Mouse (Mus musculus) forebrain, postnatal 0 days (tissue): ENCODE measurements around the gene Slc22a12. TPM values are rescaled to one million over a fixed set of nuclear protein-coding genes. Genes with fewer than 3 reads are reported as not detected.

Experiments
- ATAC-seq: fragments of 200-750 bp; cut with Nextera tagmentation; 2 replicates; pipeline ENCODE4 v1.8.0; 2017; ENCODE audit warnings: mild to moderate bottlenecking, moderate library complexity
- DNase-seq: peaks from one replicate; pipeline ENCODE4 v3.0.0-alpha.2; 2015
- H3K27ac ChIP-seq: fragments of 300-500 bp; sonication (generic); 2 replicates; pipeline ENCODE4 v1.5.1; 2014; ENCODE audit warnings: low read depth, mild to moderate bottlenecking, antibody characterized with exemption, low read length, moderate library complexity, mixed read lengths
- H3K27me3 ChIP-seq: fragments of 300-500 bp; sonication (generic); 2 replicates; pipeline ENCODE4 v1.6.1; 2014; ENCODE audit warnings: mild to moderate bottlenecking, low read length, mixed read lengths; ENCODE audit not compliant: insufficient read depth
- H3K36me3 ChIP-seq: fragments of 300-500 bp; sonication (generic); 2 replicates; pipeline ENCODE4 v1.6.1; 2014; ENCODE audit warnings: mild to moderate bottlenecking, moderate library complexity; ENCODE audit not compliant: insufficient read depth
- H3K4me1 ChIP-seq: fragments of 300-500 bp; sonication (generic); 2 replicates; pipeline ENCODE4 v1.6.1; 2014; ENCODE audit warnings: antibody characterized with exemption; ENCODE audit not compliant: insufficient read depth
- H3K4me2 ChIP-seq: fragments of 300-500 bp; sonication (generic); 2 replicates; pipeline ENCODE4 v1.6.1; 2014; ENCODE audit warnings: low read depth, mild to moderate bottlenecking, moderate library complexity
- H3K4me3 ChIP-seq: fragments of 300-500 bp; sonication (generic); 2 replicates; pipeline ENCODE4 v1.5.1; 2014; ENCODE audit warnings: low read depth, low read length, mixed read lengths
- H3K9ac ChIP-seq: fragments of 300-500 bp; sonication (generic); 2 replicates; pipeline ENCODE4 v1.6.1; 2014; ENCODE audit warnings: mild to moderate bottlenecking
- H3K9me3 ChIP-seq: fragments of 300-500 bp; sonication (generic); 2 replicates; pipeline ENCODE4 v1.6.1; 2016; ENCODE audit warnings: low read length
- CTCF ChIP-seq: sonication (generic); IDR thresholded peaks from 2 replicates; pipeline ENCODE4 v1.5.1; 2016; ENCODE audit warnings: antibody characterized with exemption, control low read depth, low read depth
- WGBS: fragments of 180-500 bp; shearing (Covaris S2); extraction: QIAGEN DNeasy Blood & Tissue Kit; methylation state at CpG from one replicate; pipeline ENCODE4 v1.1.7; 2014; 5-methylcytosine and 5-hydroxymethylcytosine counted together
- polyA plus RNA-seq: library from polyadenylated mRNA; unstranded; fragments of >200 nt; fragmentation: Nextera tagmentation; extraction: Ambion mirVana; gene quantifications from 2 replicates; pipeline ENCODE4 v1.2.1, GENCODE M21; 2015
- total RNA-seq: library from RNA; depleted of rRNA; stranded (reverse); fragments of >200 nt; gene quantifications from 2 replicates; pipeline ENCODE4 v1.2.3, GENCODE M21; 2014

Slc22a12 gene
- total and polyA plus RNA-seq, 2 experiments from 2014 or later: 0.40 TPM; not detected in 1

DNA sequence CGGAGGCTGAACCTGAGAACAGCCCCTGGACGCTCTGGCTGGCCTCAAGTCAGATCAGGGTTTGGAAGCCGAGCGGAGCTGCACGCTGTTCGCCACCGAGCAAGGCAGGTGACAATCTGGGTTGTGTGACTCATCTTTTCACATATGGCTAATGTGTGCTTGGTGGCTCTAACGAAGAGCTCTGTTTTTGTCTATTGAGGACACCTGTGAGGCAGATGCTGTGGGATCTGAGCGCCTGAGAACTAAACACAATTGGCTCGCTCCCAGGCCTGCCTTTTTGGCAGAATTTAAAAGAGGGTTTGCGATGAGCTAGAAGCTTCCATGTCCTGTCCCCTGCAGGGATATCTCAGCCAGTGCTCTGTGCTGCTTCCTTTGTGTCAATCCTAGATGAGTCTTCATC is 6.7 kb upstream of the Slc22a12 start:
- Histone ChIP-seq H3K27me3 (no peaks in the 10 kb centered on the region), H3K4me2 (no peak overlapping the region), H3K36me3 (no peaks in the 10 kb centered on the region), H3K4me1 (peaks cover 16% of the 10 kb centered on the region; the same call in 1 of the 2 replicates), H3K9me3 (no peaks in the 10 kb centered on the region), H3K4me3 (no peak overlapping the region), H3K9ac (no peak overlapping the region), H3K27ac (peak overlapping the region; percentile 72)
- ATAC-seq (0 out of 2 replicates have a peak, but pooled peaks have one; percentile 16), DNase-seq (peak; percentile 65)
- 40% methylated on average over 11 of the region's 11 CpGs for WGBS
- TF ChIP-seq CTCF: no peak

- H3K4me2 ChIP-seq: no peak overlapping the region
- DNase-seq (peak; percentile 66), ATAC-seq (peak; percentile 56)
- H3K9ac ChIP-seq: no peak overlapping the region
- H3K4me1 ChIP-seq: peaks cover 16% of the 10 kb centered on the region; the same call in 1 of the 2 replicates
- no peak overlapping the region for H3K4me3 ChIP-seq
- no peaks in the 10 kb centered on the region for H3K9me3 ChIP-seq
- H3K27ac ChIP-seq: peak overlapping the region; percentile 72
- no peaks in the 10 kb centered on the region for H3K36me3 ChIP-seq
- H3K27me3 ChIP-seq: no peaks in the 10 kb centered on the region
- TF ChIP-seq CTCF: no peak
- 50% methylated on average over 16 of the region's 16 CpGs for WGBS
These were observed 5.9 kb upstream of the Slc22a12 start for GRCm38 (mm10) chr19:6548431-6549410.

- no peaks in the 10 kb centered on the region for H3K9me3 ChIP-seq
- peaks cover 16% of the 10 kb centered on the region; the same call in 1 of the 2 replicates for H3K4me1 ChIP-seq
- 81% methylated on average over 5 of the region's 5 CpGs for WGBS
- ATAC-seq: no peak
- no peak for DNase-seq
- no peak for TF ChIP-seq CTCF
- H3K9ac ChIP-seq: no peak overlapping the region
- H3K36me3 ChIP-seq: no peaks in the 10 kb centered on the region
- no peak overlapping the region for H3K4me3 ChIP-seq
- no peak overlapping the region for H3K27ac ChIP-seq
- H3K27me3 ChIP-seq: no peaks in the 10 kb centered on the region
- no peak overlapping the region for H3K4me2 ChIP-seq
These were observed 5.0 kb upstream of the Slc22a12 start for GRCm38 (mm10) chr19:6547801-6548200.

- Histone ChIP-seq H3K9ac (no peak overlapping the region), H3K4me1 (peaks cover 16% of the 10 kb centered on the region; the same call in 1 of the 2 replicates), H3K9me3 (no peaks in the 10 kb centered on the region), H3K4me3 (no peak overlapping the region), H3K36me3 (no peaks in the 10 kb centered on the region), H3K27ac (no peak overlapping the region), H3K27me3 (no peaks in the 10 kb centered on the region), H3K4me2 (no peak overlapping the region)
- 67% methylated on average over 1 of the region's 1 CpGs for WGBS
- TF ChIP-seq CTCF: no peak
- DNase-seq (no peak), ATAC-seq (no peak)
These were observed 3.3 kb upstream of the Slc22a12 start for GRCm38 (mm10) chr19:6546096-6546495.

GRCm38 (mm10) chr19:6545481-6545880 is 2.6 kb upstream of the Slc22a12 start:
- no peak for DNase-seq
- no peak overlapping the region for H3K4me2 ChIP-seq
- WGBS: 92% methylated on average over 5 of the region's 5 CpGs

DNA sequence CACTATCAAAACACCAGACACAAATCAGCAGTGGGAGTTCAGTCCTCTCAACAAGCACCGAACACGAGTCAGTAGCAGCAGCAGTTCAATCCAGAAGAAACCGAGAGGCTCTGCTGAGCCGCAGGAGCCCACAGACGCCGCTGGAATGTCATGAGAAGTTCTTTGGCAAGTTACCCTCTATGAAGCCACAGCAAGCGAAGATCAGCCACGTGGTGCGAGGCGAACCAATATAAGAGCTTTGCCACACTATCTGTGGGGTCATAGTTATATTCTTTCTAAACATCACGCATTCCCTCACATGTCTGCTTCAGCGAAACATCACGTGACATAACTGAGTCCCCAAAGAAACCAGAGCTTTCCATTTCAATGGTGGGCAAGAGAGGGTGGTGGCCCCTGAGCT is 1.9 kb upstream of the Slc22a12 start:
- ATAC-seq (no peak), DNase-seq (no peak)
- H3K4me3 ChIP-seq: no peak overlapping the region
- no peak overlapping the region for H3K9ac ChIP-seq
- peaks cover 13% of the 10 kb centered on the region; the same call in 1 of the 2 replicates for H3K4me1 ChIP-seq
- H3K9me3 ChIP-seq: no peaks in the 10 kb centered on the region
- WGBS: 87% methylated on average over 13 of the region's 13 CpGs
- no peaks in the 10 kb centered on the region for H3K27me3 ChIP-seq
- no peak overlapping the region for H3K4me2 ChIP-seq
- H3K36me3 ChIP-seq: no peaks in the 10 kb centered on the region
- no peak overlapping the region for H3K27ac ChIP-seq
- TF ChIP-seq CTCF: no peak

More at GRCm38 (mm10) chr19:6545481-6545880, 2.6 kb upstream of the Slc22a12 start:
- no peaks in the 10 kb centered on the region for H3K27me3 ChIP-seq
- H3K27ac ChIP-seq: no peak overlapping the region
- TF ChIP-seq CTCF: no peak
- no peak overlapping the region for H3K4me3 ChIP-seq
- ATAC-seq: no peak
- H3K4me1 ChIP-seq: peaks cover 16% of the 10 kb centered on the region; the same call in 1 of the 2 replicates
- no peak overlapping the region for H3K9ac ChIP-seq
- no peaks in the 10 kb centered on the region for H3K36me3 ChIP-seq
- H3K9me3 ChIP-seq: no peaks in the 10 kb centered on the region

- H3K4me3 ChIP-seq: no peak overlapping the region
- H3K36me3 ChIP-seq: no peaks in the 10 kb centered on the region
- DNase-seq: no peak
- no peak overlapping the region for H3K4me2 ChIP-seq
- no peaks in the 10 kb centered on the region for H3K9me3 ChIP-seq
- 0 out of 2 replicates have a peak, but pooled peaks cover 4% of the 10 kb centered on the region for H3K4me1 ChIP-seq
- TF ChIP-seq CTCF: no peak
- H3K27ac ChIP-seq: no peak overlapping the region
- 28% methylated on average over 7 of the region's 7 CpGs for WGBS
- no peaks in the 10 kb centered on the region for H3K27me3 ChIP-seq
- H3K9ac ChIP-seq: no peak overlapping the region
- ATAC-seq: no peak
These were observed 686 bp upstream of the Slc22a12 start for GRCm38 (mm10) chr19:6543518-6543917.
